Mouse (Mus musculus): ENCODE results near the gene Cdc34.

Gene Cdc34

GRCm38 (mm10) chr10:79681591-79682245 lies at the start of gene Cdc34:
TSS of gene Cdc34 (plus strand) at chr10:79682195.
- peak; percentile 99 for DNase-seq (ENCODE audit: low spot score in 2 of 2)

- peak; percentile 55 to 63 for DNase-seq (ENCODE audit: low spot score in 2 of 2)
Observed at GRCm38 (mm10) chr10:79633006-79633777, 48.8 kb upstream of the Cdc34 start.

GRCm38 (mm10) chr10:79636287-79636686 lies 45.7 kb upstream of the Cdc34 start:
- no peak for DNase-seq (ENCODE audit: low spot score in 2 of 2)

- DNase-seq (ENCODE audit: low spot score in 2 of 2), result peak; percentile 82 to 86
Observed at GRCm38 (mm10) chr10:79637128-79638110, 44.6 kb upstream of the Cdc34 start, which contains the start of gene Shc2. TSS of gene Shc2 (minus strand) at chr10:79637918.

- peak; percentile 74 to 75 for DNase-seq (ENCODE audit: low spot score in 2 of 2)
Observed at GRCm38 (mm10) chr10:79638486-79639204, 43.4 kb upstream of the Cdc34 start.

- no peak for DNase-seq (ENCODE audit: low spot score in 2 of 2)
Observed at GRCm38 (mm10) chr10:79645711-79646110, 36.3 kb upstream of the Cdc34 start, which contains the start of gene Odf3l2. TSS of gene Odf3l2 (minus strand) at chr10:79645738.

- DNase-seq (ENCODE audit: low spot score in 2 of 2), result peak; percentile 87
Observed at GRCm38 (mm10) chr10:79649070-79649751, 32.8 kb upstream of the Cdc34 start.

- DNase-seq (ENCODE audit: low spot score in 2 of 2), result no peak
Observed at GRCm38 (mm10) chr10:79652789-79653188, 29.2 kb upstream of the Cdc34 start.

- DNase-seq (ENCODE audit: low spot score in 2 of 2), result peak; percentile 50 to 52
Observed at GRCm38 (mm10) chr10:79654946-79655395, 27.0 kb upstream of the Cdc34 start.

- DNase-seq (ENCODE audit: low spot score in 2 of 2), result no peak
Observed at GRCm38 (mm10) chr10:79658829-79659228, 23.2 kb upstream of the Cdc34 start.

- DNase-seq (ENCODE audit: low spot score in 2 of 2), result no peak
Observed at GRCm38 (mm10) chr10:79660298-79660697, 21.7 kb upstream of the Cdc34 start.

- DNase-seq (ENCODE audit: low spot score in 2 of 2), result no peak
Observed at GRCm38 (mm10) chr10:79661861-79662260, 20.1 kb upstream of the Cdc34 start.

- peak; percentile 72 for DNase-seq (ENCODE audit: low spot score in 2 of 2)
Observed at GRCm38 (mm10) chr10:79664131-79664665, 17.8 kb upstream of the Cdc34 start, which contains the start of gene Madcam1. TSS of gene Madcam1 (plus strand) at chr10:79664559.

- no peak for DNase-seq (ENCODE audit: low spot score in 2 of 2)
Observed at GRCm38 (mm10) chr10:79665051-79665450, 16.9 kb upstream of the Cdc34 start.

- DNase-seq (ENCODE audit: low spot score in 2 of 2), result no peak
Observed at GRCm38 (mm10) chr10:79666493-79666892, 15.5 kb upstream of the Cdc34 start.

- DNase-seq (ENCODE audit: low spot score in 2 of 2), result no peak
Observed at GRCm38 (mm10) chr10:79668076-79668475, 13.9 kb upstream of the Cdc34 start.

- peak; percentile 95 to 97 for DNase-seq (ENCODE audit: low spot score in 2 of 2)
Observed at GRCm38 (mm10) chr10:79668771-79669575, 13.0 kb upstream of the Cdc34 start, which contains the start of gene Tpgs1. TSS of gene Tpgs1 (plus strand) at chr10:79669369.

- peak; percentile 80 to 84 for DNase-seq (ENCODE audit: low spot score in 2 of 2)
Observed at GRCm38 (mm10) chr10:79669576-79670057, 12.4 kb upstream of the Cdc34 start.

All from right cerebral cortex, adult 2 months (tissue).